Mouse (Mus musculus): Measurements from ENCODE around the gene Exoc3l4. TPM values are rescaled to one million over a fixed set of nuclear protein-coding genes. Genes with fewer than 3 reads are reported as not detected.

The Exoc3l4 gene
- total and polyA plus RNA-seq, 3 experiments, result 0.04 to 0.17 TPM; not detected in 1

DNA sequence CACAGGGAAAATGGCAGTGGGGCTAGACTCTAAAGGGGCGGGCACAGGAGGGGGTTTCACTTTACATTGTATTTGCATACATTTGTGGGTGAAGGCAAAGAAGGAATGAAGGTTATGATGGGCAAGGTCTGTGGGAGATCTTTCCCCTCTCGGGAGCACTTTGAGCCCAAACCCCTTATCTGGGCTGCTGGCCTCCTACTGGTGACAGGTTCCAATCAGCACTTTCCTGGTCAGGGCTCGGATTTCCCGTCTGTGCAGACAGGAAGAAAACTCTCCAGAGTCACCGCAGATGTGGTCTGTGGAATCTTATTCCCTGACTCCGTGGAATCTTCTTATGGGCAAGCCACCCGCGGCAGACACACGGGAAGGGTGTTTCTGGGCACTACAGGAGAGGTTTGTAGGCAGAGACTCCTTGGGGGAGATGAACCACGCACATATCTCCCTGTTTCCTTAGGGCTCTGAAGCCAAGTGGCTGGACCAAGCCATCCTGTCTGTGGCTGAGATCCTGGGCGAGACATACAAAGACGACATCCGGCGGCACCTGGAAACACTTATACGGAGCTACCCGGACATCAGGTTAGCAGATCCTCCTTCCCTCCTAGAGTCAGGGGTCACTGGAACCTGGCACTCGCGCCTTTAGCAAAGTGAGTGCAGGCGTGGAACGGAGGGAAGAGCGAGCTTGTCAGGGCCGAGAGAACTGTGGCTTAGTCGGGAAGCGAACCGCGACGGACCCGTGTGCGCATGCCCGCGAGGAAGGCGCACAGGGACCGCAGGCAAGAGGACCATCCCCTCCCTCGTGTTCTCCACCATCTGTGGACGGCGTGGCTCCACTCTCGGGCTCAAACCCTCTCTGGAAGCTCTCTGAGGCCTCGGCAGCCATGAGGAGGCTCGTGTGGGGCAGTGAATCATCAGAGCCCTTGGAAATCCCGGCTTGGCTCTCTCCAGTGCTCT lies 12.4 kb downstream of the Exoc3l4 start:
- Histone ChIP-seq H3K27ac (ENCODE audit: control insufficient read depth, low read depth, low read length) (no peak overlapping the region), H3K4me1 (ENCODE audit: control insufficient read depth in 1 of 2, insufficient read depth in 2 of 2, low read length in 2 of 2) (peaks cover 8 to 22% of the 10 kb centered on the region in 2 experiments), H3K9ac (ENCODE audit: control insufficient read depth, low read depth, low read length, poor library complexity, severe bottlenecking) (no peak overlapping the region), H3K4me3 (ENCODE audit: control insufficient read depth in 1 of 2, insufficient read depth in 1 of 2, low read depth in 2 of 2, low read length in 2 of 2) (no peak overlapping the region), H3K36me3 (ENCODE audit: control insufficient read depth in 1 of 2, insufficient read depth in 2 of 2, low read length in 2 of 2) (peaks cover 0 to 9% of the 10 kb centered on the region in 2 experiments; a peak in 2 of 4 replicates), H3K27me3 (ENCODE audit: control insufficient read depth in 1 of 2, insufficient read depth in 2 of 2, low read length in 2 of 2) (no peaks in the 10 kb centered on the region), H3K9me3 (replicated peaks; ENCODE audit: insufficient read depth, low read length) (no peaks in the 10 kb centered on the region), H3K79me2 (ENCODE audit: control insufficient read depth, insufficient read depth, low read length, poor library complexity) (no peaks in the 10 kb centered on the region)
- TF ChIP-seq CHD1 (IDR thresholded peaks at IDR 0.05; ENCODE audit: low read depth, low read length), result no peak
- TF ChIP-seq RCOR1 (IDR thresholded peaks at IDR 0.05; ENCODE audit: low read depth, low read length), result no peak
- no peak for TF ChIP-seq MAFK (IDR thresholded peaks at IDR 0.05; ENCODE audit: borderline replicate concordance, low read depth, low read length)
- no peak for TF ChIP-seq CTCF (IDR thresholded peaks at IDR 0.05 in 2 of 3, conservative IDR thresholded peaks at IDR 0.05 in 1 of 3; ENCODE audit: control insufficient read depth in 1 of 3, insufficient read depth in 1 of 3, low read depth in 2 of 3, low read length in 3 of 3, poor library complexity in 1 of 3, severe bottlenecking in 1 of 3)
- no peak for TF ChIP-seq GABPA (IDR thresholded peaks at IDR 0.05; ENCODE audit: low read depth, low read length)
- no peak for TF ChIP-seq EP300 (IDR thresholded peaks at IDR 0.05; ENCODE audit: low read depth in 1 of 2, low read length in 2 of 2)
- no peak for TF ChIP-seq ETS1 (IDR thresholded peaks at IDR 0.05; ENCODE audit: low read depth, low read length)
- no peak for TF ChIP-seq HCFC1 (IDR thresholded peaks at IDR 0.05; ENCODE audit: low read depth, low read length)
- TF ChIP-seq BHLHE40 (IDR thresholded peaks at IDR 0.05; ENCODE audit: borderline replicate concordance, low read depth, low read length), result no peak
- TF ChIP-seq POLR2A (IDR thresholded peaks at IDR 0.05; ENCODE audit: control insufficient read depth in 1 of 2, insufficient read depth in 1 of 2, low read depth in 1 of 2, low read length in 2 of 2, poor library complexity in 1 of 2), result no peak
- TF ChIP-seq ZKSCAN1 (IDR thresholded peaks at IDR 0.05; ENCODE audit: low read depth, low read length), result no peak
- no peak for TF ChIP-seq ZMIZ1 (IDR thresholded peaks at IDR 0.05; ENCODE audit: low read depth, low read length)
- DNase-seq (ENCODE audit: low read depth, low spot score), result no peak

DNA sequence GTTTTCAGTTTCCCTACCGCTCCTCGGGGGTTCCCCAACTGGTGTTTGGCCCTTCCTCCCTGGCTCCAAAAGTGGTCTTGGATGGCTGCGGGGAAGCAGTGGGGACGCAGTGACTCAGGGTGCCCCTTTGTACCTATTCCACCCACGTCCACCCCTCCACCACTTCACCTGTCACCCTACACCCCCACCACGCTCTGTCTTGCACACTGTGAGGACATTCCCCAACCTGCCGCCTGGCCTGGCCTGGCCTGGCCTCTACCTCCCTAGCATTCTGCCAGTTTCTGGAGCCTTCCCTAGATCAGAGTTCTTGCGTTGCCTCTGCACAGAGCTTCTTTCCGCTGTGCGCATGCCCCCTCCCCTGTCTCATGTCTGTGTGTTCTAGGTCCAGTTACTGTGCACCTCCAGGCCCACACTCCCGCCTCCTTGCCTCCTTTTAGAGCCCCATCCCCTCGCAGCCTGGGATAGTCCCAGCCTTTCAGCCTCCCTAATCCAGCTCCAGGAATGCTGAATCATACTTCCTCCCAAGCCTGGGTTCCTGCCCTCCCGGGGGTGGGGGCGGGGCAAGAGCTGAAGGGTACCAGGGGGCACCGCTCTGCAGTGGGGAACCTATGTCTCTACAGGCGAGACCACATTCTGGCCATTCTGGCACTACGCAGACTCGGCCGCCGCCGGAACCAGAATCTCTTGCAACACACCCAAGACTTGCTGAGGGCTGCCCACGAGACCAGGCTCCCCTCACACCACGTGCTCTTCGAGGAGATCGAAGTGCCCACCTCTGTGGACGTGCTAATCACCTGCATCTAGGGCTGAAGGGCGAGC lies 13.4 kb downstream of the Exoc3l4 start:
- no peak for TF ChIP-seq CTCF (IDR thresholded peaks at IDR 0.05 in 2 of 3, conservative IDR thresholded peaks at IDR 0.05 in 1 of 3; ENCODE audit: control insufficient read depth in 1 of 3, insufficient read depth in 1 of 3, low read depth in 2 of 3, low read length in 3 of 3, poor library complexity in 1 of 3, severe bottlenecking in 1 of 3)
- TF ChIP-seq MXI1 (IDR thresholded peaks at IDR 0.05; ENCODE audit: low read depth, low read length), result no peak
- no peak for TF ChIP-seq ZMIZ1 (IDR thresholded peaks at IDR 0.05; ENCODE audit: low read depth, low read length)
- TF ChIP-seq EP300 (IDR thresholded peaks at IDR 0.05; ENCODE audit: low read depth in 1 of 2, low read length in 2 of 2), result no peak
- no peak for TF ChIP-seq USF1 (IDR thresholded peaks at IDR 0.05; ENCODE audit: low read depth, low read length)
- TF ChIP-seq NELFE (IDR thresholded peaks at IDR 0.05; ENCODE audit: low read depth, low read length), result no peak
- no peak for TF ChIP-seq MAZ (IDR thresholded peaks at IDR 0.05; ENCODE audit: low read depth, low read length)
- TF ChIP-seq POLR2AphosphoS2 (IDR thresholded peaks at IDR 0.05; ENCODE audit: low read length), result no peak
- no peak for TF ChIP-seq ZC3H11A (IDR thresholded peaks at IDR 0.05; ENCODE audit: low read depth, low read length)
- TF ChIP-seq ELF1 (IDR thresholded peaks at IDR 0.05; ENCODE audit: low read depth, low read length), result no peak
- no peak for TF ChIP-seq BHLHE40 (IDR thresholded peaks at IDR 0.05; ENCODE audit: borderline replicate concordance, low read depth, low read length)
- no peak for TF ChIP-seq CHD2 (IDR thresholded peaks at IDR 0.05; ENCODE audit: low read length)
- no peak for TF ChIP-seq MAFK (IDR thresholded peaks at IDR 0.05; ENCODE audit: borderline replicate concordance, low read depth, low read length)
- no peak for TF ChIP-seq E2F4 (IDR thresholded peaks at IDR 0.05; ENCODE audit: borderline replicate concordance, low read depth, low read length)
- TF ChIP-seq JUND (IDR thresholded peaks at IDR 0.05; ENCODE audit: low read depth, low read length), result no peak
- TF ChIP-seq CHD1 (IDR thresholded peaks at IDR 0.05; ENCODE audit: low read depth, low read length), result no peak
- no peaks in the 10 kb centered on the region for H3K9me3 ChIP-seq (replicated peaks; ENCODE audit: insufficient read depth, low read length)
- no peak for DNase-seq (ENCODE audit: low read depth, low spot score)
- peaks cover 0 to 15% of the 10 kb centered on the region in 2 experiments; a peak in 2 of 4 replicates for H3K36me3 ChIP-seq (ENCODE audit: control insufficient read depth in 1 of 2, insufficient read depth in 2 of 2, low read length in 2 of 2)
- H3K4me1 ChIP-seq (ENCODE audit: control insufficient read depth in 1 of 2, insufficient read depth in 2 of 2, low read length in 2 of 2), result peaks cover 11 to 32% of the 10 kb centered on the region in 2 experiments
- H3K27me3 ChIP-seq (ENCODE audit: control insufficient read depth in 1 of 2, insufficient read depth in 2 of 2, low read length in 2 of 2), result no peaks in the 10 kb centered on the region
- no peak overlapping the region for H3K9ac ChIP-seq (ENCODE audit: control insufficient read depth, low read depth, low read length, poor library complexity, severe bottlenecking)
- H3K4me3 ChIP-seq (ENCODE audit: control insufficient read depth in 1 of 2, insufficient read depth in 1 of 2, low read depth in 2 of 2, low read length in 2 of 2), result no peak overlapping the region
- H3K79me2 ChIP-seq (ENCODE audit: control insufficient read depth, insufficient read depth, low read length, poor library complexity), result no peaks in the 10 kb centered on the region; the same call in 1 of the 2 replicates
- no peak overlapping the region for H3K27ac ChIP-seq (ENCODE audit: control insufficient read depth, low read depth, low read length)
